Mouse (Mus musculus) cortical plate, adult 2 months (tissue): ENCODE data around the gene Klk1b5.

Experiments
- CTCF ChIP-seq: fragments of 200-500 bp; IDR thresholded peaks from 2 replicates; pipeline ENCODE4 v1.5.1; 2011; ENCODE audit warnings: mild to moderate bottlenecking, control low read depth, low read length; ENCODE audit not compliant: insufficient read depth; ENCODE audit errors: extremely low read depth
- POLR2A ChIP-seq: fragments of 200-500 bp; IDR thresholded peaks from 2 replicates; pipeline ENCODE4 v1.6.1; 2011; ENCODE audit warnings: mild to moderate bottlenecking, low read length, control low read depth; ENCODE audit not compliant: insufficient read depth; ENCODE audit errors: extremely low read depth

DNA sequence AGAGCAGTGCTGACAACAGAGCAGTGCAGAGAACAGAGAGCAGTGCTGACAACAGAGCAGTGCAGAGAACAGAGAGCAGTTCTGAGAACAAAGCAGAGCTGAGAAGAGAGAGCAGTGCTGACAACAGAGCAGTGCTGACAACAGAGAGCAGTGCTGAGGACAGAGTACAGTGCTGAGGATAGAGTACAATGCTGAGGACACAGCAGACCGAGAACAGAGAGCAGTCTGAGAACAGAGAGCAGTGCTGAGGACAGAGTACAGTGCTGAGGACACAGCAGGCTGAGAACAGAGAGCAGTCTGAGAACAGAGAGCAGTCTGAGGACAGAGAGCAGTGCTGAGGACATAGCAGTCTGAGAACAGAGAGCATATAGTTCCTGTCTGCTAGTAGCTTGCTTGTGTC is 25.0 kb downstream of the Klk1b5 start:
- TF ChIP-seq POLR2A = no peak
- TF ChIP-seq CTCF = no peak
